Mouse (Mus musculus): ENCODE measurements around the gene Camk2d.

DNA sequence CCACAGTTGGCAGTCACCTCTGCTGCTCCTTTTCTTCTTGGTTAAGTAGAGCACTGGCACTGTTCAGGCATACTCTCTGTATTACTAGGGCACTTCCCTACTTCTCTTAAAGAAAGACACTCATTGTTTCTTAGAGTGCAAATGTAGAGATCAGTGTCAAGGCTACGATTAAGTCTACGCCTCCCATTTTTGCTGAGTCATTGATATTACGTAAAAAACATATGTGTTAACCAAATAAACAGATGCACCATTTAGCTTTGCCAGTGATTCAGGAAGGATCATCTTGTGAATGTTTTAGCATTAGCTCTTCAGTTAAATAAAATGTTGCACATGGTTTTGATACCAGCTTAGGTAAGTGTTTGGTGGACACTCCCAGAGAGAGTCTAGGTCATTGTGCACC is 215.5 kb downstream of the Camk2d start:
- TF ChIP-seq POLR2A (IDR thresholded peaks at IDR 0.05; ENCODE audit: low read depth, low read length): no peak
- TF ChIP-seq CTCF (IDR thresholded peaks at IDR 0.05; ENCODE audit: extremely low read depth, insufficient read depth, insufficient read length, insufficient replicate concordance): no peak

Data from spleen, adult 2 months (tissue).